Mouse (Mus musculus) liver, embryonic 14.5 days (tissue): ENCODE data around the gene Capn9. TPM values are rescaled to one million over a fixed set of nuclear protein-coding genes. Genes with fewer than 3 reads are reported as not detected.

Experiments
- ATAC-seq: fragments of 200-750 bp; cut with Nextera tagmentation; 2 replicates; pipeline ENCODE4 v1.8.0; 2017; ENCODE audit warnings: moderate number of reproducible peaks, mild to moderate bottlenecking, moderate library complexity; ENCODE audit not compliant: insufficient read depth
- DNase-seq, 3 experiments: peaks; one replicate each; pipeline ENCODE4 v3.0.0-alpha.2; 2012 to 2013; ENCODE audit warnings: low read depth in 3 of 3, low spot score in 3 of 3
- H3K27ac ChIP-seq: fragments of 300-500 bp; sonication (generic); 2 replicates; pipeline ENCODE4 v1.5.1; 2014; ENCODE audit warnings: moderate library complexity, mild to moderate bottlenecking, control low read depth, inconsistent platforms
- H3K27me3 ChIP-seq: fragments of 300-500 bp; sonication (generic); 2 replicates; pipeline ENCODE4 v1.6.1; 2014; ENCODE audit warnings: mild to moderate bottlenecking, low read length, moderate library complexity; ENCODE audit not compliant: control insufficient read depth, insufficient read depth
- H3K36me3 ChIP-seq: fragments of 300-500 bp; sonication (generic); replicated peaks from 2 replicates; pipeline ENCODE4 v1.6.1; 2014; ENCODE audit warnings: low read depth; ENCODE audit not compliant: control insufficient read depth, insufficient read depth
- H3K4me1 ChIP-seq, 2 experiments: fragments of 200-500 bp in 1 of 2; fragments of 300-500 bp in 1 of 2; sonication (generic) in 1 of 2; replicated peaks; 2 replicates each; pipeline ENCODE4 v1.6.1; 2012 to 2014; ENCODE audit warnings: antibody characterized with exemption in 1 of 2, inconsistent platforms in 1 of 2, low read length in 1 of 2; ENCODE audit not compliant: control insufficient read depth in 2 of 2, insufficient read depth in 2 of 2
- H3K4me2 ChIP-seq: fragments of 300-500 bp; sonication (generic); 2 replicates; pipeline ENCODE4 v1.6.1; 2014; ENCODE audit warnings: low read depth, mild to moderate bottlenecking, control low read depth, moderate library complexity
- H3K4me3 ChIP-seq, 2 experiments: fragments of 200-500 bp in 1 of 2; fragments of 300-500 bp in 1 of 2; sonication (generic) in 1 of 2; 2 replicates each; pipeline ENCODE4 v1.5.1; 2012 to 2014; ENCODE audit warnings: low read depth in 2 of 2, low read length in 2 of 2, mild to moderate bottlenecking in 2 of 2, control low read depth in 1 of 2, inconsistent platforms in 1 of 2, moderate library complexity in 1 of 2; ENCODE audit not compliant: insufficient read depth in 1 of 2
- H3K9ac ChIP-seq: fragments of 300-500 bp; sonication (generic); replicated peaks from 2 replicates; pipeline ENCODE4 v1.6.1; 2014; ENCODE audit warnings: mild to moderate bottlenecking, control low read depth, moderate library complexity
- H3K9me3 ChIP-seq: fragments of 300-500 bp; sonication (generic); 2 replicates; pipeline ENCODE4 v1.6.1; 2016; ENCODE audit warnings: low read length, mixed read lengths; ENCODE audit not compliant: control insufficient read depth
- CTCF ChIP-seq: IDR thresholded peaks from 2 replicates; pipeline ENCODE4 v1.5.1; 2016; ENCODE audit warnings: antibody characterized with exemption, low read depth, control low read depth
- EP300 ChIP-seq: IDR thresholded peaks from 2 replicates; pipeline ENCODE4 v1.6.1; 2016; ENCODE audit warnings: antibody characterized with exemption, low read depth
- WGBS: fragments of 180-500 bp; shearing (Covaris S2); extraction: QIAGEN DNeasy Blood & Tissue Kit; methylation state at CpG from one replicate; pipeline ENCODE4 v1.1.7; 2014; ENCODE audit not compliant: insufficient replicate concordance; 5-methylcytosine and 5-hydroxymethylcytosine counted together
- polyA plus RNA-seq, 2 experiments: library from polyadenylated mRNA; depleted of rRNA in 1 of 2; stranded (reverse) in 1 of 2; unstranded in 1 of 2; fragments of >200 nt; fragmentation: Nextera tagmentation in 1 of 2; extraction: Ambion mirVana in 1 of 2; gene quantifications; 2 replicates each; pipeline versions ENCODE4 v1.2.1 to v1.2.3; 2012 to 2014

The Capn9 gene
- polyA plus RNA-seq (2012; rRNA removed): not detected in 2 replicates
- polyA plus RNA-seq (2014; fragmentation: Nextera tagmentation; extraction: Ambion mirVana): not detected in 2 replicates

DNA sequence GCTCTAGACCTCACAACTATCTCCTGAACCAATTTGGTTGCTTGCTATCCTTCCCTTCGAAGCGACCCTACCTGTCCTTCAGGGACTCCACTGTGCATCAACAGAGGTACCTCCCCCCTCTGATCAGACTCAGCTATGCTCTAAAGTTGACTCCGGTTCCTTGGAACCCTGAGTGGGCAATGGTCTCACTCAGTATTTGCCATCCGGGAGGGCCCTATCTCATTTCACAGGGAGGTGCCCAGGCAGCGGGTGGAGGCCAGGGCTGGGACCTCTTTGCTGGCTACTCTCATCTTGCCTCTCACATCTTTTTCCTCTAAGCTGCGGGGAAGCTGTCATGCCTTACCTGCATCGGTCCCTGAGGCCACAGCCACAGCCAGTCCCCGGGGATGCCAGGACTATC, at the start of gene Capn9:
Gene Capn9 (plus strand): TSS at position 301 of the 400 bp plus-strand sequence.
- Histone ChIP-seq H3K36me3 (no peaks in the 10 kb centered on the region), H3K27me3 (no peaks in the 10 kb centered on the region), H3K27ac (no peak within 1 kb of the TSS), H3K4me3 (no peak within 1 kb of the TSS), H3K4me1 (peaks cover 0 to 19% of the 10 kb centered on the region in 2 experiments; a peak in 2 of 4 replicates), H3K4me2 (no peak within 1 kb of the TSS), H3K9me3 (no peaks in the 10 kb centered on the region), H3K9ac (no peak within 1 kb of the TSS)
- WGBS: 76% methylated on average over 8 of the region's 8 CpGs
- no peak for TF ChIP-seq EP300
- DNase-seq (no peak), ATAC-seq (no peak)

DNA sequence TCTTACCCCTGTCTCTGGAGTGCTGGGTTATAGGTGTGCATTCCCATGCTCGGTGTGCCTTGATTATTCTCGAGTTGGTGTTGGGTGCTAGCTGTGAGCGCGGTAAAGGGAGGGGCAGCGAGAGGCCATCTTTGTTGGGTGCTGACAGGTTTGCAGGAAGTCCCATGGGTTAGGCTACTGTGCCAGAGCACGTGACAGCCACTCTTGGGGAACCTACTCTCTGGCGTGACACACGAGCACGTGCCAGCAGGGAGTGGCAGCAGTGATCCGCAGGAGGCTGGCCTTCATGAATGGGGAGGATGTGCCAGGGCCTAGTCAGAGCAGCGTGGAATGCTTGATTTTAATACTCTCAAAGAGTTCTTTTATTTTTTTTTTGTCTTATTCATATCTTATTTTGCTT, 49.6 kb upstream of the Capn9 start:
- H3K4me1 ChIP-seq: peaks cover 5 to 9% of the 10 kb centered on the region in 2 experiments
- 84% methylated on average over 11 of the region's 11 CpGs for WGBS
- H3K4me2 ChIP-seq: no peak overlapping the region
- no peak for ATAC-seq
- H3K4me3 ChIP-seq: no peak overlapping the region
- H3K36me3 ChIP-seq: peaks cover 3% of the 10 kb centered on the region; the same call in 1 of the 2 replicates
- H3K9me3 ChIP-seq: no peaks in the 10 kb centered on the region
- H3K9ac ChIP-seq: no peak overlapping the region
- no peak for TF ChIP-seq EP300
- TF ChIP-seq CTCF: no peak
- no peak overlapping the region for H3K27ac ChIP-seq
- no peaks in the 10 kb centered on the region for H3K27me3 ChIP-seq
- no peak for DNase-seq

DNA sequence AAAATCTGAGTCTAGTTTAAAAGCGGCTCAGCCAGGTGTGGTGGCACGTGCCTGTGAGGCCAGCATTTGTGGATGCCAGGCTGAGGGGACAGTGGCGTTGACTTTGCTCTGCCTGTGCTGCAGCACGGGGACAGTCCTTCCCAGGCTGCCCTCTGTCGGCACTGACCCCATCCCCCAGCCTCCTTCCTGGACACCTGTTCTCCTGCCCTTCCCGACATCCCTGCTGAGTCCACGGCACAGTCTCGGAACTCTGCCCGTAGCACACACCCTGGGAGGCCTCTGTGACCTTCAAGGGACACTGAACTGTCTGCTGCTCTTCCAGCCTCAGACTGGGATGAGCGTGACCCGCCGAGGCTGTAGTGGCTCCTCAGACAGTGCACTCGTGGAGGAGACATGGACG, 45.8 kb upstream of the Capn9 start:
- Histone ChIP-seq H3K4me1 (no peaks in the 10 kb centered on the region), H3K27me3 (no peaks in the 10 kb centered on the region), H3K4me2 (no peak overlapping the region), H3K4me3 (no peak overlapping the region), H3K9ac (no peak overlapping the region), H3K9me3 (no peaks in the 10 kb centered on the region), H3K27ac (no peak overlapping the region), H3K36me3 (peaks cover 8% of the 10 kb centered on the region)
- DNase-seq (no peak), ATAC-seq (no peak)
- TF ChIP-seq CTCF (no peak), EP300 (no peak)
- 78% methylated on average over 14 of the region's 14 CpGs for WGBS

DNA sequence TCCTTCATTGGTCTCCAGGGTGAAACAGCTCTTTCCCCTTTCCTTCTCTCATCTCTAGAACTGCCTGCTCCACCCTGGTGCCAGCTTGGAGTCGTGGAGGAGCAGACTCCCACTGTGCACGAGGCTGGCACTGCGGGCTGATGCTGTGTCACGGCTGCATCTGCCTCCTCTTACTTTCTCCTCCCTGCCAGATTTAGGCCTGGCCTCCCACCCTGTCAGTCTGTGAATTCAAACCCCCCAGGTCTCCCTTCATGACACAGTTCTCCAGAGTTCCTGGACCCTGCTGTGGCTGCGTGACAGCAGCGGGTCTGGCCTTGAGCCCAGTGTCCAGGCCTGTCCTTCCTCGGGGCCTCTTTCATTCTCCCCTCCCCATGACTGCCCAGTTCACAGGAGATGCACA, 45.4 kb upstream of the Capn9 start:
- Histone ChIP-seq H3K27me3 (no peaks in the 10 kb centered on the region), H3K4me3 (no peak overlapping the region), H3K4me2 (no peak overlapping the region), H3K4me1 (no peaks in the 10 kb centered on the region), H3K27ac (no peak overlapping the region), H3K9ac (no peak overlapping the region), H3K36me3 (peaks cover 8% of the 10 kb centered on the region), H3K9me3 (no peaks in the 10 kb centered on the region)
- DNase-seq: no peak
- 88% methylated on average over 7 of the region's 7 CpGs for WGBS
- ATAC-seq: no peak
- TF ChIP-seq EP300 (no peak), CTCF (no peak)

DNA sequence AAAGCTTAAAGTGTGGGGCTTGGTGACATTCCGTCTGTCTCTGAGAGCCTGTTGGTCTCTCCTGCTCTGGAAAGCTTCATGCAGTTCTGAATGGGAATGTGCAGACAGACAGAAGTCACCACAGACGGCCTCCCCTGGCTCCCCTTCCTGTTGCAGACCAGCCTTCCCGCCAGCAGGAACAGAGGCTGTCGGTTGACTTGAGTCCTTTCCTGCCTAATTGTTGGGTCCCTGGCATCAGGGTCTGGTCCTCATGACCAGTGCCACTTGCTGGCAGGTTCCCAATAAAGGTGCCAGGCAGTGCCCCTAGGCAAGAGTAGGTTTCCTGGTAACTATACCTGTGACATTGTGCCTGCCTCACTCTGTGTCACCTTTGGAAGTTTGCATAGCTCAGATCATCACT, 44.9 kb upstream of the Capn9 start:
- Histone ChIP-seq H3K27me3 (no peaks in the 10 kb centered on the region), H3K36me3 (peaks cover 8% of the 10 kb centered on the region), H3K9ac (no peak overlapping the region), H3K9me3 (no peaks in the 10 kb centered on the region), H3K4me3 (no peak overlapping the region), H3K4me1 (no peaks in the 10 kb centered on the region), H3K4me2 (no peak overlapping the region), H3K27ac (no peak overlapping the region)
- 60% methylated on average over 4 of the region's 4 CpGs for WGBS
- ATAC-seq (no peak), DNase-seq (no peak)
- TF ChIP-seq EP300: no peak
- TF ChIP-seq CTCF: no peak

DNA sequence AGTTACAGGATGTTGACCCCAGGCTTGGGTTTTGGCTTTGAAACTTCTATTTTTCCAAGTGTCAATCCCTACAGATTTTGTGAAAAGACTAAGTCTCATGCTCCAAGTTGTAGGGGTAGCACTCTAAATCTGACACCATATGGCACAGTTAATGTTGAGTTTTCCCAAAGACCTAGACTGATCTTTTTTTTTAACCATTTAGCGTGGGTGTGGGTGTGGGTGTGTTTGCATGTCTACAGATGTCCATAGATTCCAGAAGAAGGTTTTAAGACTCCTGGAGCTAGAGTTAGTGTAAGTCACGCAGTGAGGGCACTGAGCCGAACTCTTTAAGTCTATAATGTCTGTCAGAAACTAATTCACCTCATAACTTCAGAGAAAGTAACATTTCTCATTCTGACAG, 43.3 kb upstream of the Capn9 start:
- DNase-seq (no peak), ATAC-seq (no peak)
- no peak overlapping the region for H3K9ac ChIP-seq
- H3K4me1 ChIP-seq: no peaks in the 10 kb centered on the region
- H3K27me3 ChIP-seq: no peaks in the 10 kb centered on the region
- H3K27ac ChIP-seq: no peak overlapping the region
- WGBS: 81% methylated on average over 3 of the region's 3 CpGs
- no peak overlapping the region for H3K4me3 ChIP-seq
- H3K36me3 ChIP-seq: peaks cover 5% of the 10 kb centered on the region
- TF ChIP-seq CTCF: no peak
- TF ChIP-seq EP300: no peak
- no peak overlapping the region for H3K4me2 ChIP-seq
- no peaks in the 10 kb centered on the region for H3K9me3 ChIP-seq
